Mouse (Mus musculus) A20 (cell line): ENCODE measurements around the gene Ccn1.

Experiments used
- DNase-seq: peaks from one replicate; pipeline ENCODE4 v3.0.0-alpha.2; 2011; ENCODE audit warnings: low read depth, low spot score

Gene Ccn1

DNA sequence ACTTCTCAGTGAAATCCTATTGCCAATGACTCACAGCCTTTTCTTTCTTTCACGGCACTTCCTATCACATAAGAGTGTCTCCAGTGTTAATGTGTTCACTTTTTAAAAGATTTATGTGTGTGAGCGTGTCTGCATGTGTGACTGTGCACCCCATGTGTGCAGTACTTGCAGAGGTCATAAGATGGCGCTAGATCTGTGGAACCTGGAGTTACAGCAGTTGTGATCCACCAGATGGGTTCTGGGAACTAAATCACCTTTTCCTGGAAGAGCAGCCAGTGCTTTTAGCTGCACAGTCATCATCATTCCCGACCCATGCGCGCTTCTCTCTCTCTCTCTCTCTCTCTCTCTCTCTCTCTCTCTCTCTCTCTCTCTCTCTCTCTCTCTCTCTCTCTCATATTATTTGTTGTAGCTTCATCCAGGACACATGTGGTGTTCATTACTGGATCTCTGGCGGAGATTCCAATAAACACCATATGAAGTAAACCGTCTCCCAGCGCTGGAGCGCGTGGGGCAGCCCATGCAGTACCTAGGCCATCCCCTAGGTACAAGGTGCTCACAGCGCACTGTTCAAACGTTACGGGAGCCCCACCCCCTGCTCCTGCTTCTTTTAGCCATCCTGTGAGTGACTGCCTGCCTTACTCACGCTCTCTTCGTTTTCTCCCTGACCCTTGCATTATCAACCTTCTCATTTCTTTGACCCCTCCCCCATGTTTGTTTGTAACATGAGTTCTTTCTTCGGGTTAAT, 30.0 kb downstream of the Ccn1 start:
- DNase-seq: no peak

DNA sequence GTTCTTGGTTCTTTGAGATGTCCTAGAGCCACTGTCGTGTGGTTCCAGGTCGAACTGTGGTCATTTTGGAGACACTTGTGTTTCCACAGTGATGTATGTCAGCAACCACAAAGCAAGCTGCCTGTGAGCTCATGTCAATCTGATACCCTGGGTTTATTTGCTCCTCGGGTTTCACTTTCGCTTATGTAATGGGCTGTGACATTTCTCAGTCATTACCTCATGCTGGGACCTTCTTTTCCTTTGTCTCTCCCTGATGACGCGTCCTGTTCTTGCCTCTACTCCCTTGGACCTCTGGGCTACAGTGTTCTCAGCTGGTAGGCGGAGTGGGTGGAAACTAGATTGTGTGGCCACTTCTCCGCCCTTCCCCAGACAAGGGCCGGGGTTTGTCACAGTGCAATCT, 31.5 kb downstream of the Ccn1 start:
- DNase-seq: no peak

DNA sequence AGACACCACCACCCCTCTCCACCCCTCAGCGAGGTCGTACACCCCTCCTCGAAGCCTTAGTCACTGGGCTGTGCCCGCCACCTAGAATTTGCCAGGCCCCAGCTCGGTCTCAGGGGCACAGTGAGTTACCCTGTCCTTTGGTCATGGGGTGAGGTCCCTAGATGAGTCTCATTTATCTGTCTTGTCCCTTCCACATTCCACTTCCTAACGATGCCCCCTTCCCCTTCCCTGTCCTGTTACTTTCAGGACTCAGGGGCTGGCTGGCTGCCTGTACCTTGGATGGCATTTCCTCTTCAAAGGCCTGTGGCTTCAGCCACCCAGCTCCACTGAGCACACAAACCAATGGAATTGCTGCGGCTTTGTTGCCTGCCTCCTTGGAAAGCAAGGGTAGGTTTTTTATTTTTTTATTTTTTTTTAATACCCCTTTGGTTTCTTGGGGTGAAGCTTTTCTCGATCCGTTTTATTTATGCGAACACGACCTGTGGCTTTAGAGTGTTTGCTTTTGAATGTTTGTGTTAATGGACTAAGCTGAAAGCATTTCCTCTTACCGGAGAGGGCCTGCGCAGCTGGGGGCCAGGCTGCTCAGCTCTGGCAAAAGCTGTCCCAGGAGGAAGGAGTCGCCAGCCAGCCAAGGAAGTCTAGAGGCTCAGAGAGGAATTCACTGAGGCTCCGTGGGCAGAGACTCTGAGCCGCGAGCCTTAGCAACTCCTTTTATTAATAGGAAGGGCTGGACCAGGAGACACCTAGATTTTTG, 35.2 kb downstream of the Ccn1 start:
- no peak for DNase-seq

DNA sequence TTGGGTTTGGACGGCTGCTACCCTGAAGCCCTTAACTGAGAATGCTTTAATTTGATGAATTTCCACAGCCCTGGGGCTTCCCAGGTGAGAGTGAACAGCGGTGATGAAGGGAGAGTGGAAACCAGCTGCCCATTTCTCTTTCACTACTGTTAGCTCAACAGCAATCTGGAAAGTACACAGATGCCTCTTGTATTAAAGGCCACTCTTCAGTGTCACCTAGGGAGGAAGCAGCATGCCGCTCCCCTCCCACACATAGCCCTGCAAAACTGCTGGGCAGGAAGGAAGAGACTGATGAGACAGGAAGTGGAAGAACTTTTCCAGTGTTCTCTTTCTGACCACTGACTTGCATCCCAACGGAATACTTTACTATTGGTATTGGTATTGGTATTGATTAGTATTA, 36.5 kb downstream of the Ccn1 start:
- no peak for DNase-seq

DNA sequence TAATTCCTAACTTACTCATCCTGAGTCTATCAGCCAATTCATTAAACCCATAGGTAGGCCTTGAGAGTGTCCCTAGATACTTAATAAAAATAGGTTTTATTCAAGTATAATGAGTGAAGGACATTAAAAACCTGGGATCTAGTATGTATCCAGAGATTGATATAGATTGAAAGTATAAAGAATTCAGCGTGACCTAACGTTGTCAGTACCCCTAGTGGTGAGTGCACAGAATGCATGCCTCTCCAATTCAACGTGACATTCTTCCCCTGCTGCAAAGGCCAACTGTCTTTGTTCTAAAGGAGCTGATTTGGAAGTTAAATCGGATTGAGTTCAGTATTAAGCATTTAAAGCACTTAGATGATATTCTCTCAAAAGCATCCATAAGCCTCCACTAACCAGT, 37.1 kb downstream of the Ccn1 start:
- peak; percentile 44 for DNase-seq

DNA sequence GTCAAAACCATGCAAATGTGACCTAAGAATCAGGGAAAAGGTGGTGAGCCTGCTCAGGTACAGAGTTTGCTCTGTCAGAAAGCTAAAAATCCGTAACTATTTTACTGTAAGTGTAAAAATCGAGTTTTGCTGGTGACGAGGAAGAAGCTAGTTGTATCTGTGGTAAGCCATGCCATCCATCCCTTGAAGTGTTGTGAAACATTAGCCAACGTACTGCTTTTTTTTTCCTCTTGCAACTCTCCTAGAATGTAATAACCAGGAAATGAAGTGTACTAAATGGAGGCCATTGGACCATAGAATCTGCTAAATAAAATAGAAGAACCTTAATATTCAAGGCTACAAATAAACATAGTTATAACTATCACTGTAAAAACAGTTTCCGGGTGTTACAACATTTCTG, 41.5 kb downstream of the Ccn1 start:
- no peak for DNase-seq

- DNase-seq: no peak
Observed at GRCm38 (mm10) chr3:145605437-145606123, 44.2 kb downstream of the Ccn1 start.

GRCm38 (mm10) chr3:145602410-145603206, 47.2 kb downstream of the Ccn1 start:
- no peak for DNase-seq

DNA sequence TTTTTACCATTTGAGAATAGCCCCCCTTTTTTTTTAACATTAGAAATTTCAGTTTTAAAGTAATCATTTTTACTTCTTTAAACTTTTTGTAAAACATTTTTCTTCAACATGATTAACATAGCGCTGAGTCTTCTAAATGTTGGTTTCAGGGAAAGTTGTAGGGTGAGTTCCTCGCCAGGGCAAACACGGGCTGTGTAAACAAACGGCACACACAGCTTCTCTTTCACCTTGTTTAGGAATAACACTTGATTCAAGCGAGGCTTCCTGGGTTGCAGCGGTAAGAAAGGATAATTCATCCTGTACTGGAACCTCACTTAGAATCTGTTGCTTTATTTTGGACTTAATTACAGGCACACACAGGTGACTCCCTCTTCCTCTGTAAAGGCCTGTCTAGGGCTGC, 48.4 kb downstream of the Ccn1 start:
- no peak for DNase-seq

GRCm38 (mm10) chr3:145600801-145601200, 49.0 kb downstream of the Ccn1 start:
- no peak for DNase-seq

- DNase-seq: no peak
Observed at GRCm38 (mm10) chr3:145599059-145599458, 50.7 kb downstream of the Ccn1 start.
